Mouse (Mus musculus) thymus, adult 2 months (tissue): ENCODE measurements at regions not wholly inside any gene's neighbourhood (a gene's known extent, or its start where the extent isn't known, plus 50 kb on each side); places are given as distances from the start of the nearest gene placed in this dataset.

ENCODE experiments used
- DNase-seq: peaks from one replicate; pipeline ENCODE4 v3.0.0; 2021
- H3K27ac ChIP-seq: fragments of 200-500 bp; 2 replicates; pipeline ENCODE4 v1.5.1; 2012; ENCODE audit warnings: low read length, control low read depth; ENCODE audit not compliant: control insufficient read depth, insufficient read depth
- H3K27me3 ChIP-seq: fragments of 200-500 bp; 2 replicates; pipeline ENCODE4 v1.6.1; 2012; ENCODE audit warnings: mild to moderate bottlenecking, low read length, moderate library complexity, mixed read lengths; ENCODE audit not compliant: control insufficient read depth, insufficient read depth
- H3K36me3 ChIP-seq: fragments of 200-500 bp; 2 replicates; pipeline ENCODE4 v1.6.1; 2012; ENCODE audit warnings: mild to moderate bottlenecking, low read length, moderate library complexity; ENCODE audit not compliant: control insufficient read depth, insufficient read depth
- H3K4me1 ChIP-seq: fragments of 200-500 bp; replicated peaks from 2 replicates; pipeline ENCODE4 v1.6.1; 2012; ENCODE audit warnings: low read length; ENCODE audit not compliant: control insufficient read depth, insufficient read depth
- H3K4me3 ChIP-seq: fragments of 200-500 bp; 2 replicates; pipeline ENCODE4 v1.5.1; 2012; ENCODE audit warnings: mild to moderate bottlenecking, low read length, control low read depth, moderate library complexity; ENCODE audit not compliant: control insufficient read depth, insufficient read depth
- CTCF ChIP-seq: fragments of 200-500 bp; IDR thresholded peaks from 2 replicates; pipeline ENCODE4 v1.5.1; 2012; ENCODE audit warnings: mild to moderate bottlenecking, control low read depth, low read length, moderate library complexity, borderline replicate concordance; ENCODE audit not compliant: control insufficient read depth, poor library complexity, insufficient read depth; ENCODE audit errors: extremely low read depth
- POLR2A ChIP-seq: fragments of 200-500 bp; IDR thresholded peaks from 2 replicates; pipeline ENCODE4 v1.6.1; 2012; ENCODE audit warnings: mild to moderate bottlenecking, low read length, control low read depth, moderate library complexity; ENCODE audit not compliant: control insufficient read depth, poor library complexity, insufficient read depth; ENCODE audit errors: extremely low read depth
- WGBS: fragments of 180-500 bp; shearing (Covaris S2); methylation state at CpG from one replicate; pipeline ENCODE4 v1.1.7; 2018; 5-methylcytosine and 5-hydroxymethylcytosine counted together

- Histone ChIP-seq H3K4me3 (no peak overlapping the region), H3K4me1 (no peaks in the 10 kb centered on the region), H3K27me3 (no peaks in the 10 kb centered on the region), H3K36me3 (no peaks in the 10 kb centered on the region), H3K27ac (no peak overlapping the region)
- WGBS: 94% methylated on average over 10 of the region's 10 CpGs
- DNase-seq: no peak
- TF ChIP-seq POLR2A (no peak), CTCF (no peak)
Observed at GRCm38 (mm10) chr10:56892666-56893209, 515.6 kb downstream of the Gja1 start.

DNA sequence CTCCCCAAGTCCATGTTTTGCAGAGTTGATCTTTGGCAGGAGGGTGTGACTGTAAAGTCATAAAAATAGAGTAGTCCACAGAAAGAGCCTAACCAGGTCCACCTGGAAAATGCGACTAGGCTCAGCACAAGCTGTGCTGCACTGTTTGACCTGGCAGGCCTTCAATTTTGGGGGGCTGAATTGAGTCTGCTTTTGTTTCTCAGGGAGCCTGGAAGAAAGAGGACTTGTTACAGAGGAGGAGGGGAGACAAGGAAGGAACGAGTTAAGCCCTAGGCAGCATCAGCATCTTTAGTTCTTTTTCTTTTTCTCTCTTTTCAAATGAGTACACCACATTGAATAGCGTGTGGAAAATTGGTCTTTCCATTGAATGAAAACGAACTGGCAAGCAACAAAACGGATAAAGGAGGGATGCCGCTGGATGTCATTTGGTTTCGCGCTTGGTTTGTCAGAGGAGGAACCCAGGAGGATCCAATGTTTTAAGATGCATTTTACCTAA lies 516.1 kb downstream of the Gja1 start:
- no peak overlapping the region for H3K27ac ChIP-seq
- no peaks in the 10 kb centered on the region for H3K36me3 ChIP-seq
- no peak overlapping the region for H3K4me3 ChIP-seq
- TF ChIP-seq POLR2A: no peak
- TF ChIP-seq CTCF: no peak
- no peak for DNase-seq
- 90% methylated on average over 8 of the region's 8 CpGs for WGBS
- no peaks in the 10 kb centered on the region for H3K4me1 ChIP-seq
- H3K27me3 ChIP-seq: no peaks in the 10 kb centered on the region

DNA sequence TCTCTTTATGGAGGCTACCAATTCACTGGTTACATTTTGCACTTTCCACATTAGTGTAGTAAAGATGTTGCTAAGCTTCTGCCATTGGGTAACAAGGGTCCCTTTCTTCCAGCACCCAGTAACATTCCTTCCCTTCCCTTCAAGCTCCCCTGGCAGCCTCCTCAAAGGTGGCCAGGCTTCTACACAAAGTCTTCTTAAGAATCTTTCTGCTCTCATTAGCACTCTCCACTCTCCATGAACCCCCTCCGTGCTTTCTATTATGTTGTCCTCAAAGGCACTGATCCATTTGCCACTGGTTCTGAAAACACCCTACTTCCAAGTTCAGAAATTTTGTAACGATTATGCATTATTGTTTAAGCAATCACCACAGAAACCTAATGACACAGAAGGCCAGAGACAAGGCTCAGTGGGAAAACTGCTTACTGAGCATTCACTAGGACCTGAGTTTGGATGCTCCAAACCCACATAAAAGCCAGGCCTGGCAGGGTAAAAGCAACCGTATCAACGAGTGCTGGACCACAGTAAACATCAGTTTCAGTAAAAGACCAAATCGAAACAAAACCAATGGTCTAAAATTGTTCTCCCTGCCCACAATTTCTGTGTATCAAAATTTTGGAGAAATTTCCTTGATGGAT lies 522.6 kb downstream of the Gja1 start:
- 92% methylated on average over 5 of the region's 5 CpGs for WGBS
- Histone ChIP-seq H3K27ac (no peak overlapping the region), H3K27me3 (no peaks in the 10 kb centered on the region), H3K36me3 (no peaks in the 10 kb centered on the region), H3K4me1 (no peaks in the 10 kb centered on the region), H3K4me3 (no peak overlapping the region)
- DNase-seq: no peak
- no peak for TF ChIP-seq POLR2A
- TF ChIP-seq CTCF: no peak

GRCm38 (mm10) chr10:56900914-56901313 lies 523.8 kb downstream of the Gja1 start:
- no peak overlapping the region for H3K4me3 ChIP-seq
- DNase-seq: no peak
- 93% methylated on average over 6 of the region's 6 CpGs for WGBS
- H3K27me3 ChIP-seq: no peaks in the 10 kb centered on the region
- TF ChIP-seq POLR2A (no peak), CTCF (no peak)
- no peaks in the 10 kb centered on the region for H3K36me3 ChIP-seq
- no peaks in the 10 kb centered on the region for H3K4me1 ChIP-seq
- no peak overlapping the region for H3K27ac ChIP-seq

GRCm38 (mm10) chr10:56912711-56913110 lies 535.6 kb downstream of the Gja1 start:
- no peaks in the 10 kb centered on the region for H3K27me3 ChIP-seq
- no peak overlapping the region for H3K27ac ChIP-seq
- H3K36me3 ChIP-seq: no peaks in the 10 kb centered on the region
- no peak for DNase-seq
- no peak overlapping the region for H3K4me3 ChIP-seq
- TF ChIP-seq POLR2A (no peak), CTCF (no peak)
- no peaks in the 10 kb centered on the region for H3K4me1 ChIP-seq
- 80% methylated on average over 1 of the region's 1 CpGs for WGBS

- no peaks in the 10 kb centered on the region for H3K36me3 ChIP-seq
- H3K4me3 ChIP-seq: no peak overlapping the region
- 90% methylated on average over 5 of the region's 5 CpGs for WGBS
- no peaks in the 10 kb centered on the region for H3K4me1 ChIP-seq
- TF ChIP-seq POLR2A (no peak), CTCF (no peak)
- H3K27me3 ChIP-seq: no peaks in the 10 kb centered on the region
- DNase-seq: no peak
- H3K27ac ChIP-seq: no peak overlapping the region
Observed at GRCm38 (mm10) chr10:56914103-56914502, 537.0 kb downstream of the Gja1 start.
